Mouse (Mus musculus): ENCODE measurements around the gene Pdpn. TPM values are rescaled to one million over a fixed set of nuclear protein-coding genes. Genes with fewer than 3 reads are reported as not detected.
A peak's percentile ranks its signal among the peaks of the same experiment; 100 is the strongest.
"Not testable (repeated sequence)": the region's sequence is repeated elsewhere in the genome, so short reads cannot be mapped to it uniquely, and the experiment has no call there.

The Pdpn gene
- 101 and 109 TPM in 2 replicates for polyA plus RNA-seq (2016; fragmentation: Nextera tagmentation; extraction: Ambion mirVana)

GRCm38 (mm10) chr4:143299325-143300070 lies at the start of gene Pdpn:
Pdpn (minus strand) TSS chr4:143299564.
- ATAC-seq (ENCODE audit: low FRiP score, low read depth), result peak; percentile 65
- H3K4me2 ChIP-seq (replicated peaks), result peak within 1 kb of the TSS; percentile 65
- H3K27ac ChIP-seq (replicated peaks), result peak within 1 kb of the TSS; percentile 85
- H3K4me3 ChIP-seq, result peak within 1 kb of the TSS; percentile 53
- H3K4me1 ChIP-seq, result peaks cover 57% of the 10 kb centered on the region
- WGBS, result under 1% methylated on average over 31 of the region's 31 CpGs
- no peaks in the 10 kb centered on the region for H3K9me3 ChIP-seq
- H3K27me3 ChIP-seq, result peaks cover 16% of the 10 kb centered on the region; the same call in 1 of the 2 replicates
- H3K9ac ChIP-seq (replicated peaks), result peak within 1 kb of the TSS; percentile 57
- H3K36me3 ChIP-seq, result no peaks in the 10 kb centered on the region

DNA sequence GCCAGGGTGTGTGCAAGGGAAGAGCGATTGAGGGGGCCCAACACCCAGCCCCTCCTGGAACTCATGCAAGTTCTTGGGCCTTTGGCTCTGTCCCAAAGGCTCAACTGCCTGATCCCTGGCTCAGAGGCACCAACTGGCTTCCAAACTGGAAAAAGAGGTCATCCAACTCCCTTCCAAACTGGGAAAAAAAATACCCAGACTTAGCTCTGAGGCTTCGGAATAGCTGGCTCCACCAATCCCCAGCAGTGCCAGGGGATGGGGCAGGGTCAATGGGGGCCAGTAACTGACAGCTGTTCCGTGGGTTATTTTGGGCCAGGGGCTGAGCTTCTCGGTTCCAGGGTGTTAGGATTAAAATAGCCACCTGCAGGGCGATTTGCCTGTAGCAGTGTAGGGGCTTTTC lies 49.3 kb upstream of the Pdpn start:
- no peak overlapping the region for H3K4me3 ChIP-seq
- H3K4me2 ChIP-seq (replicated peaks), result no peak overlapping the region
- 20% methylated on average over 5 of the region's 5 CpGs for WGBS
- H3K27me3 ChIP-seq, result peaks cover 59% of the 10 kb centered on the region
- no peaks in the 10 kb centered on the region for H3K36me3 ChIP-seq
- no peak overlapping the region for H3K9ac ChIP-seq (replicated peaks)
- H3K27ac ChIP-seq (replicated peaks), result no peak overlapping the region
- H3K4me1 ChIP-seq, result peaks cover 10% of the 10 kb centered on the region
- no peaks in the 10 kb centered on the region for H3K9me3 ChIP-seq
- ATAC-seq (ENCODE audit: low FRiP score, low read depth), result no peak

DNA sequence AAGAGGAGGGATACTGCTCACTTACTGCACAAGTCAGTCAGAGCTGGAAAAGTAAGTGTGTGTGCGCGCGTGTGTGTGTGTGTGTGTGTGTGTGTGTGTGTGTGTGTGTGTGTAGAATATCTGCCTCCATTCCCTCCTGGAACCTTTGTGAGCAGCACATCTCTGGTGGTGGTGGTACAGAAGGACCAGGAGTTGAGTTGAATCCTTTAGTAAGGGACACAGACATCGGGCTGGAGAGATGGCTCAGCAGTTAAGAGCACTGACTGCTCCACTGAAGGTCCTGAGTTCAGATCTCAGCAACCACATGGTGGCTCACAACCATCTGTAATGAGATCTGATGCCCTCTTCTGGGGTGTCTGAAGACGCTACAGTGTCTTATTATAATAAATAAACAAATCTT lies 46.1 kb upstream of the Pdpn start:
- H3K4me3 ChIP-seq; H3K4me1 ChIP-seq; ATAC-seq (ENCODE audit: low FRiP score, low read depth); H3K9me3 ChIP-seq; H3K4me2 ChIP-seq (replicated peaks); H3K27ac ChIP-seq (replicated peaks); H3K36me3 ChIP-seq; H3K9ac ChIP-seq (replicated peaks): not testable (repeated sequence)
- 91% methylated on average over 5 of the region's 5 CpGs for WGBS
- peaks cover 33% of the 10 kb centered on the region for H3K27me3 ChIP-seq

GRCm38 (mm10) chr4:143341470-143341869 lies 42.1 kb upstream of the Pdpn start:
- Histone ChIP-seq H3K36me3 (no peaks in the 10 kb centered on the region), H3K4me1 (no peaks in the 10 kb centered on the region), H3K4me2 (replicated peaks) (no peak overlapping the region), H3K27ac (replicated peaks) (no peak overlapping the region), H3K9ac (replicated peaks) (no peak overlapping the region), H3K9me3 (no peaks in the 10 kb centered on the region), H3K4me3 (no peak overlapping the region), H3K27me3 (no peaks in the 10 kb centered on the region)
- 84% methylated on average over 7 of the region's 7 CpGs for WGBS
- ATAC-seq (ENCODE audit: low FRiP score, low read depth), result no peak

- 87% methylated on average over 13 of the region's 13 CpGs for WGBS
- Histone ChIP-seq H3K4me1 (no peaks in the 10 kb centered on the region), H3K27ac (replicated peaks) (no peak overlapping the region), H3K9ac (replicated peaks) (no peak overlapping the region), H3K4me3 (no peak overlapping the region), H3K27me3 (no peaks in the 10 kb centered on the region), H3K9me3 (no peaks in the 10 kb centered on the region), H3K36me3 (no peaks in the 10 kb centered on the region), H3K4me2 (replicated peaks) (no peak overlapping the region)
- ATAC-seq (ENCODE audit: low FRiP score, low read depth), result no peak
These were observed 40.4 kb upstream of the Pdpn start for GRCm38 (mm10) chr4:143339808-143340207.

GRCm38 (mm10) chr4:143336096-143336495 lies 36.7 kb upstream of the Pdpn start:
- H3K4me1 ChIP-seq, result no peaks in the 10 kb centered on the region
- H3K4me2 ChIP-seq (replicated peaks), result no peak overlapping the region
- H3K27me3 ChIP-seq, result no peaks in the 10 kb centered on the region
- H3K27ac ChIP-seq (replicated peaks), result no peak overlapping the region
- H3K9me3 ChIP-seq, result 0 out of 2 replicates have a peak, but pooled peaks cover 2% of the 10 kb centered on the region
- H3K36me3 ChIP-seq, result no peaks in the 10 kb centered on the region
- ATAC-seq (ENCODE audit: low FRiP score, low read depth), result no peak
- no peak overlapping the region for H3K9ac ChIP-seq (replicated peaks)
- no peak overlapping the region for H3K4me3 ChIP-seq
- 55% methylated on average over 2 of the region's 2 CpGs for WGBS

DNA sequence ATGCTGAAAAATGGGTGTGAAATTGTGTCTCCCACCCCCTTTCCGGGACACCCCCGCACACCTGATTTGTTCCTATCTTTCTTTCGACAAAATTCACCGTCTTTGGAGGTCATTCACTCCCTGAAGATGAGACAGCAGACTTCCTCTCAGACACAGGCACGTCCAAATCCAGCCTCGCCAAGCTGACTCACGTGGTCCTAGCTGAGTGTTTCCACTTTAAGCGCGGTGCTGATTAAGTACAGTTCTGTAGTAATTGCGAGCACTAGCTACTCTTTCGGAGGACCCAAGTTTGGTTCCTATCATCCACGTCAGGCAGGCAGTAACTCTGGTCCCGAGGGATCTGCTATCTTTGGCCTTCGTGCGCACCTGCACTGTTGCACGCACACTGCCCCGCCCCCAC lies 35.6 kb upstream of the Pdpn start:
- Histone ChIP-seq H3K36me3 (no peaks in the 10 kb centered on the region), H3K4me1 (0 out of 2 replicates have a peak, but pooled peaks cover 4% of the 10 kb centered on the region), H3K4me2 (replicated peaks) (no peak overlapping the region), H3K9ac (replicated peaks) (no peak overlapping the region), H3K4me3 (no peak overlapping the region), H3K27me3 (no peaks in the 10 kb centered on the region), H3K9me3 (0 out of 2 replicates have a peak, but pooled peaks cover 2% of the 10 kb centered on the region), H3K27ac (replicated peaks) (no peak overlapping the region)
- 90% methylated on average over 17 of the region's 17 CpGs for WGBS
- no peak for ATAC-seq (ENCODE audit: low FRiP score, low read depth)

DNA sequence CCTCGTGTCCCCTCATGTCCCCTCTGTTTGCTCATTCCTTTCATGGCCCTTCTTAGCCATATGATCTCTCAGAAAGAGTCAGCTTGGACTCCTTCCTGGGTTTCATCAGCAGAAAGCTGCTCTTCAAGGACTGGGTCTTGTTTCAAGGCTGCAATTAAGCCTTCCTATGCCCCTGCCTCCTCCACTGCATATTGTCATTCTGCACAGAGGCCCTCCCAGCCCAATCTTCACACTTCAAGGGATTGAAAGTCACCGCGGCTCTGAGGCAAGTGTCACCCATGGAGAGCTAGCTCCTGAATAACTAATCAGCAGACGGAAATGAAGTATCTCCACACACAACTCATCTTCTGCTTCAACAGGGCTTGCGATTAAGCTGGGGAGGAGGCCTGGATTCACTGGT lies 34.8 kb upstream of the Pdpn start:
- no peak overlapping the region for H3K27ac ChIP-seq (replicated peaks)
- H3K36me3 ChIP-seq, result no peaks in the 10 kb centered on the region
- H3K4me2 ChIP-seq (replicated peaks), result no peak overlapping the region
- ATAC-seq (ENCODE audit: low FRiP score, low read depth), result no peak
- H3K4me3 ChIP-seq, result no peak overlapping the region
- H3K27me3 ChIP-seq, result no peaks in the 10 kb centered on the region
- H3K9ac ChIP-seq (replicated peaks), result no peak overlapping the region
- 55% methylated on average over 5 of the region's 5 CpGs for WGBS
- H3K4me1 ChIP-seq, result 0 out of 2 replicates have a peak, but pooled peaks cover 4% of the 10 kb centered on the region
- H3K9me3 ChIP-seq, result 0 out of 2 replicates have a peak, but pooled peaks cover 2% of the 10 kb centered on the region

- WGBS, result 94% methylated on average over 1 of the region's 1 CpGs
- H3K4me3 ChIP-seq, result no peak overlapping the region
- H3K9me3 ChIP-seq, result 0 out of 2 replicates have a peak, but pooled peaks cover 2% of the 10 kb centered on the region
- no peak for ATAC-seq (ENCODE audit: low FRiP score, low read depth)
- no peak overlapping the region for H3K9ac ChIP-seq (replicated peaks)
- no peaks in the 10 kb centered on the region for H3K27me3 ChIP-seq
- H3K4me2 ChIP-seq (replicated peaks), result no peak overlapping the region
- H3K27ac ChIP-seq (replicated peaks), result no peak overlapping the region
- no peaks in the 10 kb centered on the region for H3K36me3 ChIP-seq
- 0 out of 2 replicates have a peak, but pooled peaks cover 4% of the 10 kb centered on the region for H3K4me1 ChIP-seq
These were observed 32.4 kb upstream of the Pdpn start for GRCm38 (mm10) chr4:143331787-143332186.

DNA sequence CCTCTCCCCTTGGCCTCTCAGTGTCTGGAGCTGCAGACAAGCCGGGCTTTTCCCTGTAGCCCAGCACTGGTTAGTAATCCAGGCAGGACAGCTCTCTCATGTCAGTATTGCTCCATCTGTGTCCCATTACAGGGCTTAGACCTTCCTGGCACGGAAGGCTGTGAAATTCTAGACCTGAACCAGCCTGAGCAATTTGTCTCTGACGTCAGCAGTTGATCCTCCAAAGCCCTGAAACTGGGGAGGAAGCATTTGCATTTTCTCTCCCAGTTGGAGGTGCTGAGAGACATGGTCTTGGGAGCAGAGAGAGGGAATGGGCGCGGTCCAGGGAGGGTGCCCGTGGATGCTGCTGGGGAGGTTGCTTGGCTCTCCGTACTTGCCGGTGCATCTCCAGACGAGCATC lies 31.2 kb upstream of the Pdpn start:
- H3K36me3 ChIP-seq, result no peaks in the 10 kb centered on the region
- no peaks in the 10 kb centered on the region for H3K27me3 ChIP-seq
- H3K9ac ChIP-seq (replicated peaks), result no peak overlapping the region
- ATAC-seq (ENCODE audit: low FRiP score, low read depth), result no peak
- H3K4me3 ChIP-seq, result no peak overlapping the region
- H3K4me2 ChIP-seq (replicated peaks), result no peak overlapping the region
- WGBS, result 46% methylated on average over 9 of the region's 9 CpGs
- H3K9me3 ChIP-seq, result 0 out of 2 replicates have a peak, but pooled peaks cover 2% of the 10 kb centered on the region
- H3K4me1 ChIP-seq, result 0 out of 2 replicates have a peak, but pooled peaks cover 4% of the 10 kb centered on the region
- H3K27ac ChIP-seq (replicated peaks), result no peak overlapping the region

- 2% methylated on average over 10 of the region's 10 CpGs for WGBS
These were observed 26.2 kb upstream of the Pdpn start for GRCm38 (mm10) chr4:143325625-143325941.

DNA sequence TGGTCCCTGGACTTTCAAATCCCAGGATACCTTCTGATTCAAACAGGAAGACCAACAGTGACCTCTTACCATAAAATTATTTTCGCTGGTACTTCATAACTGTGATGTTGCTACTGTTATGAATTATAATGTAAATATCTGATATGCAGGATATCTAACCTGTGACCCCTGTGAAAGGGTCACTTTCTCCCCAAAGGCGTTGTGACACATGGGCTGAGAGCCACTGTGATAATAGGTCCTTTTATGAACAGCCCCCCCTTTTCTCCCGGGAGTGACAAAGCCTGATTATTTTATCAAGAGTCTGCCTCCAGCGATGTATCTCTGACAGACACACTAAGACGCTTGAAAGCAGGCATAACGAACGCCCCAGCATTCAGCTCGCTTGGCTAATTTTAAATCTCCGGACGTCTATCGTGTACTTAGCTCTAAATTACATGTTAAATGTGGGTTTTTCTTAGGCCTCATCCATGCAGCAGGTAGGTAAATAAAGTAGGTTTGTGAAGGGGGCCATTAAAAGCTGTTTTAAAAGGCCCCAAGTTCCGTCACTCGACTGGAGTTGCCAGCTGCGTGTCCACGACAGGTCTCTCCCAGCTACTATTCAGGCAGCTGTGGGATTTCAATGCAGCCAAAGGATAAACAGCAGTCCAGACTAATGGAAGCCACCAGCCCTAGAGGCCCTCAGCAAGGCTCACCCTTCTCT lies 25.7 kb upstream of the Pdpn start:
- Histone ChIP-seq H3K9me3 (no peaks in the 10 kb centered on the region), H3K36me3 (no peaks in the 10 kb centered on the region), H3K4me2 (replicated peaks) (peak overlapping the region; percentile 53), H3K4me3 (peak overlapping the region; percentile 30), H3K27ac (replicated peaks) (peak overlapping the region; percentile 15), H3K9ac (replicated peaks) (0 out of 2 replicates have a peak overlapping the region, but pooled peaks have one; percentile 37), H3K27me3 (no peaks in the 10 kb centered on the region; the same call in 1 of the 2 replicates), H3K4me1 (peaks cover 13% of the 10 kb centered on the region)
- 23% methylated on average over 15 of the region's 15 CpGs for WGBS
- peak; percentile 50 for ATAC-seq (ENCODE audit: low FRiP score, low read depth)

More at GRCm38 (mm10) chr4:143325625-143325941, 26.2 kb upstream of the Pdpn start:
- Histone ChIP-seq H3K4me3 (peak overlapping the region; percentile 30), H3K4me1 (peaks cover 15% of the 10 kb centered on the region), H3K27me3 (no peaks in the 10 kb centered on the region; the same call in 1 of the 2 replicates), H3K4me2 (replicated peaks) (peak overlapping the region; percentile 53), H3K36me3 (no peaks in the 10 kb centered on the region), H3K27ac (replicated peaks) (peak overlapping the region; percentile 15; the same call in 1 of the 2 replicates), H3K9ac (replicated peaks) (0 out of 2 replicates have a peak overlapping the region, but pooled peaks have one; percentile 4), H3K9me3 (no peaks in the 10 kb centered on the region)
- no peak for ATAC-seq (ENCODE audit: low FRiP score, low read depth)
